Mouse (Mus musculus) cerebellum, adult 2 months (tissue): Measurements from ENCODE around the gene Acsf2.

ENCODE experiments used
- CTCF ChIP-seq: fragments of 200-500 bp; IDR thresholded peaks from 2 replicates; pipeline ENCODE4 v1.5.1; 2011; ENCODE audit warnings: low read depth, mild to moderate bottlenecking, control low read depth, low read length, moderate library complexity, borderline replicate concordance; ENCODE audit not compliant: insufficient read depth
- POLR2A ChIP-seq: fragments of 200-500 bp; IDR thresholded peaks from 2 replicates; pipeline ENCODE4 v1.6.1; 2011; ENCODE audit warnings: low read length, control low read depth, borderline replicate concordance; ENCODE audit not compliant: insufficient read depth

- no peak for TF ChIP-seq CTCF
- TF ChIP-seq POLR2A = no peak
These were observed 43.4 kb downstream of the Acsf2 start for GRCm38 (mm10) chr11:94558226-94558625.
